ENCODE assay signal across 20 mouse cellular contexts in genomic region chr12:5432688-5433087, GRCm38 (mm10). TPM values are rescaled to one million over a fixed set of nuclear protein-coding genes. Genes with fewer than 3 reads are reported as not detected.
"Had no signal": no experiment of that assay in that cellular context is flagged by ENCODE, and none has a peak within 500 bp of the region (broad histone marks: within the 10 kb centered on the region; RNA-seq: fewer than 3 reads in every experiment).

No protein-coding gene starts in this region.

- H3K4me2 ChIP-seq: lung, embryonic 15.5 days; midbrain, embryonic 12.5 days; neural tube, embryonic 12.5 days; stomach, embryonic 15.5 days had no signal

- H3K4me3 ChIP-seq: lung, embryonic 15.5 days; midbrain, embryonic 12.5 days; neural tube, embryonic 12.5 days; stomach, embryonic 15.5 days had no signal

- H3K27ac ChIP-seq: lung, embryonic 15.5 days; macrophage; midbrain, embryonic 12.5 days; neural tube, embryonic 12.5 days; stomach, embryonic 15.5 days; stomach, postnatal 0 days had no signal

- DNase-seq: liver, postnatal 0 days; lung, adult 2 months; lung, postnatal 14 days; lung, postnatal 36 days; midbrain, embryonic 14.5 days; right cerebral cortex, postnatal 14 days; thymus, adult 2 months; thymus, postnatal 25 days; thymus, postnatal 4 days had no signal

- ATAC-seq: liver, postnatal 0 days; lung, postnatal 0 days; midbrain, embryonic 16.5 days had no signal

- H3K9ac ChIP-seq: liver, postnatal 0 days; lung, embryonic 15.5 days; midbrain, embryonic 12.5 days; neural tube, embryonic 12.5 days; stomach, embryonic 15.5 days had no signal

- H3K36me3 ChIP-seq: lung, embryonic 15.5 days; midbrain, embryonic 12.5 days; neural tube, embryonic 12.5 days; stomach, embryonic 15.5 days had no signal

- H3K4me1 ChIP-seq: lung, embryonic 15.5 days; megakaryocyte, embryonic 14.5 days; neural tube, embryonic 12.5 days; stomach, embryonic 15.5 days had no signal

- H3K27me3 ChIP-seq: lung, embryonic 15.5 days; megakaryocyte, embryonic 14.5 days; midbrain, embryonic 12.5 days; neural tube, embryonic 12.5 days; stomach, embryonic 15.5 days had no signal

- H3K9me3 ChIP-seq: lung, embryonic 15.5 days; midbrain, embryonic 12.5 days; neural tube, embryonic 12.5 days; stomach, embryonic 15.5 days had no signal

RNA-seq across cellular contexts. Expression of gene Klhl29, which starts 57.2 kb away (rescaled TPM):
- total RNA-seq: megakaryocyte progenitor cell, adult 5-6 weeks; monocyte, adult 5-6 weeks had no signal
- polyA plus RNA-seq: macrophage had no signal
